ENCODE assay signal across 24 mouse cellular contexts in the genomic region with DNA sequence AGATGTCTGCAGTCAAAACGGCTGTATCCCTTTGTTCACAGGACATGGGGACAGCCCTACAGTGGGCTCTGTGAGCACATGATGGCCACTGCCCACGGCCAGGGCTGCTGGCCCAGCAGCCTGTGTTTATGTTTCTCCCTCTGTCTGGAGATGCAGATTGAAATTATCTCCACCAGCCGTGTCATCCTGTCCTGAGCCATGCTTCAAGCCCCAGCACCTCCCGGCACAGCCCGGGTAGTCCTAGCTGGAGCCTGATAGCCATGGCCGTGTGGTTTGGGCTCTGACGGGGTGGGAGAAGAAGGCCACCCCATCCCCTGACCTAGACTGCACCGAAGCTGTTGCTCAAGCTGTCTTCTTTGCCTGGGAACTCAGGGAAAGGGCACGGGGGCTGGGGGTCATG.
A peak's percentile ranks its signal among the peaks of the same experiment; 100 is the strongest.
DNase-seq lines count a peak whose midpoint lies in the region.
"Had no signal": no experiment of that assay in that cellular context is flagged by ENCODE, and none has a peak within 500 bp of the region (broad histone marks: within the 10 kb centered on the region; RNA-seq: fewer than 3 reads in every experiment).

No protein-coding gene starts in this region.

- WGBS in heart, embryonic 10.5 days: 74% methylated on average over 9 of the region's 9 CpGs
- 90% methylated on average over 9 of the region's 9 CpGs for WGBS in limb, embryonic 10.5 days

- H3K27me3 ChIP-seq in heart, embryonic 10.5 days (ENCODE audit: insufficient read depth, poor library complexity, severe bottlenecking): no peaks in the 10 kb centered on the region
- H3K27me3 ChIP-seq in limb, embryonic 10.5 days (ENCODE audit: low read depth, poor library complexity, severe bottlenecking): no peaks in the 10 kb centered on the region
- H3K27me3 ChIP-seq: embryonic facial prominence, embryonic 15.5 days; heart, embryonic 13.5 days had no signal

- no peaks in the 10 kb centered on the region for H3K9me3 ChIP-seq in heart, embryonic 10.5 days
- H3K9me3 ChIP-seq in limb, embryonic 10.5 days (replicated peaks): no peaks in the 10 kb centered on the region
- H3K9me3 ChIP-seq: embryonic facial prominence, embryonic 15.5 days; heart, embryonic 13.5 days had no signal

- no peaks in the 10 kb centered on the region for H3K36me3 ChIP-seq in heart, embryonic 10.5 days
- no peaks in the 10 kb centered on the region for H3K36me3 ChIP-seq in limb, embryonic 10.5 days
- H3K36me3 ChIP-seq: embryonic facial prominence, embryonic 12.5 days; embryonic facial prominence, embryonic 15.5 days; G1E; heart, embryonic 13.5 days had no signal

- DNase-seq in heart, embryonic 10.5 days (ENCODE audit: low spot score): no peak
- no peak for DNase-seq in heart, adult 8-10 months (ENCODE audit: low spot score)
- peak; percentile 17 for DNase-seq in lung, postnatal 10 days
- no peak for DNase-seq in lung, postnatal 14 days
- DNase-seq in testis, postnatal 10 days (ENCODE audit: low spot score): peak; percentile 36
- DNase-seq in testis, postnatal 14 days (ENCODE audit: low spot score): no peak
- no peak for DNase-seq in limb, embryonic 10.5 days (ENCODE audit: low spot score)
- DNase-seq: adrenal gland, postnatal 10 days; adrenal gland, postnatal 36 days; B cell, adult 2 months; cerebellum, adult 18-20 months; cerebellum, adult 9-10 months; cerebellum, postnatal 14 days; forebrain, postnatal 0 days; gastrocnemius, adult 2 months; gastrocnemius, postnatal 25 days; heart, postnatal 14 days; heart, postnatal 4 days had no signal

- H3K4me1 ChIP-seq in heart, embryonic 10.5 days: peaks cover 22% of the 10 kb centered on the region; the same call in 1 of the 2 replicates
- peaks cover 33% of the 10 kb centered on the region for H3K4me1 ChIP-seq in limb, embryonic 10.5 days

- no peak overlapping the region for H3K4me3 ChIP-seq in heart, embryonic 10.5 days
- H3K4me3 ChIP-seq in limb, embryonic 10.5 days: no peak overlapping the region
- H3K4me3 ChIP-seq: embryonic facial prominence, embryonic 12.5 days; embryonic facial prominence, embryonic 15.5 days; gastrocnemius, adult 2 months; heart, embryonic 13.5 days had no signal

- 0 out of 2 replicates have a peak overlapping the region, but pooled peaks have one; percentile 10 for H3K27ac ChIP-seq in heart, embryonic 10.5 days
- 0 out of 2 replicates have a peak overlapping the region, but pooled peaks have one; percentile 19 for H3K27ac ChIP-seq in limb, embryonic 10.5 days
- H3K27ac ChIP-seq: embryonic facial prominence, embryonic 12.5 days; embryonic facial prominence, embryonic 15.5 days; gastrocnemius, adult 2 months; heart, embryonic 13.5 days; hindbrain, embryonic 14.5 days; hindbrain, postnatal 0 days had no signal

Comparison
In these comparisons a context has a peak if more than half of its experiments do, and no peak if none do; other contexts are left out.
1. DNase-seq: peak in lung, postnatal 10 days (single experiment) and testis, postnatal 10 days (single experiment); none in heart, embryonic 10.5 days (single experiment), heart, adult 8-10 months (single experiment), lung, postnatal 14 days (single experiment), testis, postnatal 14 days (single experiment) and limb, embryonic 10.5 days (single experiment).